Mouse (Mus musculus) ES-Bruce4 (cell line): ENCODE measurements around the gene Qsox1. TPM values are rescaled to one million over a fixed set of nuclear protein-coding genes. Genes with fewer than 3 reads are reported as not detected.

ENCODE experiments used
- H3K27ac ChIP-seq: 2 replicates; pipeline ENCODE4 v1.5.1; 2012; ENCODE audit warnings: low read length, inconsistent platforms; ENCODE audit not compliant: insufficient read depth
- H3K27me3 ChIP-seq: 2 replicates; pipeline ENCODE4 v1.6.1; 2012; ENCODE audit warnings: mild to moderate bottlenecking, low read length, inconsistent platforms; ENCODE audit not compliant: control insufficient read depth, poor library complexity, insufficient read depth, severe bottlenecking
- H3K36me3 ChIP-seq: 2 replicates; pipeline ENCODE4 v1.6.1; 2012; ENCODE audit warnings: inconsistent platforms, mild to moderate bottlenecking, low read length, moderate library complexity; ENCODE audit not compliant: control insufficient read depth, poor library complexity, insufficient read depth, severe bottlenecking
- H3K4me1 ChIP-seq: one replicate; pipeline ENCODE4 v1.8.1; 2011; ENCODE audit warnings: low read length; ENCODE audit not compliant: control insufficient read depth, insufficient read depth
- H3K4me3 ChIP-seq: 2 replicates; pipeline ENCODE4 v1.5.1; 2011; ENCODE audit warnings: low read depth, mild to moderate bottlenecking, low read length
- H3K9ac ChIP-seq: 2 replicates; pipeline ENCODE4 v1.6.1; 2012; ENCODE audit warnings: low read depth, mild to moderate bottlenecking, inconsistent platforms; ENCODE audit not compliant: poor library complexity, severe bottlenecking
- H3K9me3 ChIP-seq: replicated peaks from 2 replicates; pipeline ENCODE4 v1.6.1; 2012; ENCODE audit warnings: mild to moderate bottlenecking, low read length, inconsistent platforms; ENCODE audit not compliant: control insufficient read depth, poor library complexity, insufficient read depth, severe bottlenecking
- CTCF ChIP-seq: IDR thresholded peaks from one replicate; pipeline ENCODE4 v1.8.1; 2011; ENCODE audit warnings: low read depth, low read length
- EP300 ChIP-seq: IDR thresholded peaks from 2 replicates; pipeline ENCODE4 v1.6.1; 2011; ENCODE audit warnings: low read depth, low read length; ENCODE audit not compliant: insufficient read depth
- POLR2A ChIP-seq: IDR thresholded peaks from one replicate; pipeline ENCODE4 v1.8.1; 2011; ENCODE audit warnings: low read length; ENCODE audit not compliant: insufficient read depth
- polyA plus RNA-seq: library from polyadenylated mRNA; stranded (reverse); fragments of >200 nt; gene quantifications from 2 replicates; pipeline ENCODE4 v1.2.4, GENCODE M21; 2011; ENCODE audit warnings: low read depth; ENCODE audit not compliant: missing spikeins, insufficient read depth, insufficient read length

Qsox1 gene
- polyA plus RNA-seq, 1 experiment = 14.7 TPM

GRCm38 (mm10) chr1:155782382-155782781 is 30.3 kb downstream of the Qsox1 start:
- H3K27ac ChIP-seq = no peak overlapping the region
- no peaks in the 10 kb centered on the region for H3K36me3 ChIP-seq
- no peak overlapping the region for H3K9ac ChIP-seq
- no peak for TF ChIP-seq EP300
- no peak for TF ChIP-seq POLR2A
- no peak for TF ChIP-seq CTCF
- no peaks in the 10 kb centered on the region for H3K9me3 ChIP-seq
- no peaks in the 10 kb centered on the region for H3K27me3 ChIP-seq
- no peak overlapping the region for H3K4me3 ChIP-seq
- no peaks in the 10 kb centered on the region for H3K4me1 ChIP-seq

- H3K27ac ChIP-seq = no peak overlapping the region
- no peaks in the 10 kb centered on the region for H3K36me3 ChIP-seq
- no peak for TF ChIP-seq EP300
- TF ChIP-seq POLR2A = no peak
- no peak for TF ChIP-seq CTCF
- H3K4me3 ChIP-seq = no peak overlapping the region
- H3K27me3 ChIP-seq = no peaks in the 10 kb centered on the region
- no peak overlapping the region for H3K9ac ChIP-seq
- H3K9me3 ChIP-seq = no peaks in the 10 kb centered on the region
- H3K4me1 ChIP-seq = no peaks in the 10 kb centered on the region
Observed at GRCm38 (mm10) chr1:155777641-155778625, 34.8 kb downstream of the Qsox1 start.

- no peaks in the 10 kb centered on the region for H3K9me3 ChIP-seq
- no peak overlapping the region for H3K4me3 ChIP-seq
- H3K27ac ChIP-seq = no peak overlapping the region
- H3K27me3 ChIP-seq = no peaks in the 10 kb centered on the region
- H3K36me3 ChIP-seq = no peaks in the 10 kb centered on the region
- no peak overlapping the region for H3K9ac ChIP-seq
- H3K4me1 ChIP-seq = no peaks in the 10 kb centered on the region
- TF ChIP-seq CTCF (no peak), POLR2A (no peak), EP300 (no peak)
Observed at GRCm38 (mm10) chr1:155759167-155759566, 53.5 kb downstream of the Qsox1 start.

- Histone ChIP-seq H3K4me1 (no peaks in the 10 kb centered on the region), H3K9me3 (no peaks in the 10 kb centered on the region), H3K27me3 (no peaks in the 10 kb centered on the region), H3K27ac (no peak overlapping the region), H3K4me3 (no peak overlapping the region), H3K36me3 (no peaks in the 10 kb centered on the region), H3K9ac (no peak overlapping the region)
- TF ChIP-seq CTCF = no peak
- no peak for TF ChIP-seq POLR2A
Observed at GRCm38 (mm10) chr1:155758711-155759110, 54.0 kb downstream of the Qsox1 start.

GRCm38 (mm10) chr1:155757621-155758020 is 55.1 kb downstream of the Qsox1 start:
- H3K9me3 ChIP-seq = no peaks in the 10 kb centered on the region
- no peaks in the 10 kb centered on the region for H3K36me3 ChIP-seq
- no peak overlapping the region for H3K9ac ChIP-seq
- no peak overlapping the region for H3K4me3 ChIP-seq
- no peak for TF ChIP-seq POLR2A
- TF ChIP-seq CTCF = no peak
- TF ChIP-seq EP300 = no peak
- H3K27me3 ChIP-seq = no peaks in the 10 kb centered on the region
- H3K27ac ChIP-seq = no peak overlapping the region
- H3K4me1 ChIP-seq = no peaks in the 10 kb centered on the region

- H3K27me3 ChIP-seq = no peaks in the 10 kb centered on the region; the same call in 1 of the 2 replicates
- H3K4me3 ChIP-seq = no peak overlapping the region
- no peak for TF ChIP-seq EP300
- TF ChIP-seq POLR2A = no peak
- TF ChIP-seq CTCF = no peak
- H3K27ac ChIP-seq = no peak overlapping the region
- H3K4me1 ChIP-seq = no peaks in the 10 kb centered on the region
- no peaks in the 10 kb centered on the region for H3K36me3 ChIP-seq
- H3K9me3 ChIP-seq = no peaks in the 10 kb centered on the region
- H3K9ac ChIP-seq = no peak overlapping the region
Observed at GRCm38 (mm10) chr1:155753411-155753810, 59.3 kb downstream of the Qsox1 start.
